Mouse (Mus musculus) thymus, adult 2 months (tissue): ENCODE measurements around the gene Flnc.

Experiments
- CTCF ChIP-seq: fragments of 200-500 bp; IDR thresholded peaks from 2 replicates; pipeline ENCODE4 v1.5.1; 2012; ENCODE audit warnings: mild to moderate bottlenecking, control low read depth, low read length, moderate library complexity, borderline replicate concordance; ENCODE audit not compliant: control insufficient read depth, poor library complexity, insufficient read depth; ENCODE audit errors: extremely low read depth
- POLR2A ChIP-seq: fragments of 200-500 bp; IDR thresholded peaks from 2 replicates; pipeline ENCODE4 v1.6.1; 2012; ENCODE audit warnings: mild to moderate bottlenecking, low read length, control low read depth, moderate library complexity; ENCODE audit not compliant: control insufficient read depth, poor library complexity, insufficient read depth; ENCODE audit errors: extremely low read depth

DNA sequence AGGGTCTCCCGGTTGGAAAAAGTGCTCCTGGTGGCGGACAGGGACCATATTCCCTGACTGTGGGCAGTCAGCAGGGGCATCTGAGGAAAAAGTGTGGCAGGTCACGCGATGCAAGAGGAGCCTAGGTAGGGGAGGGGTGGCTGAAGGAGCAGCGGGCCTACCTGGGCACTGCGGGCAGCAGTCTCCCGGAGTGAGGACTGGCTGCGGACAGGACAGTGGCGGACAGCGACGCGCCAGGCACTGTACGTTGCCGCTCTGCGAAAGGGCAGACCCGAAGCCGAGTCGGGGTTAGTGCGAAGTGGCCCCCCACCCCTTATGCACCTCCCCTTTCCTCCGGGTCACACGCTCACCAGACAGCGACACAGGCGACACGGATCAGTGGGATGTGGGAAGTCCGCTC lies 63.2 kb downstream of the Flnc start:
- TF ChIP-seq CTCF (no peak), POLR2A (no peak)
